Comparison of ENCODE assay signal across 8 mouse cellular contexts in the genomic region with DNA sequence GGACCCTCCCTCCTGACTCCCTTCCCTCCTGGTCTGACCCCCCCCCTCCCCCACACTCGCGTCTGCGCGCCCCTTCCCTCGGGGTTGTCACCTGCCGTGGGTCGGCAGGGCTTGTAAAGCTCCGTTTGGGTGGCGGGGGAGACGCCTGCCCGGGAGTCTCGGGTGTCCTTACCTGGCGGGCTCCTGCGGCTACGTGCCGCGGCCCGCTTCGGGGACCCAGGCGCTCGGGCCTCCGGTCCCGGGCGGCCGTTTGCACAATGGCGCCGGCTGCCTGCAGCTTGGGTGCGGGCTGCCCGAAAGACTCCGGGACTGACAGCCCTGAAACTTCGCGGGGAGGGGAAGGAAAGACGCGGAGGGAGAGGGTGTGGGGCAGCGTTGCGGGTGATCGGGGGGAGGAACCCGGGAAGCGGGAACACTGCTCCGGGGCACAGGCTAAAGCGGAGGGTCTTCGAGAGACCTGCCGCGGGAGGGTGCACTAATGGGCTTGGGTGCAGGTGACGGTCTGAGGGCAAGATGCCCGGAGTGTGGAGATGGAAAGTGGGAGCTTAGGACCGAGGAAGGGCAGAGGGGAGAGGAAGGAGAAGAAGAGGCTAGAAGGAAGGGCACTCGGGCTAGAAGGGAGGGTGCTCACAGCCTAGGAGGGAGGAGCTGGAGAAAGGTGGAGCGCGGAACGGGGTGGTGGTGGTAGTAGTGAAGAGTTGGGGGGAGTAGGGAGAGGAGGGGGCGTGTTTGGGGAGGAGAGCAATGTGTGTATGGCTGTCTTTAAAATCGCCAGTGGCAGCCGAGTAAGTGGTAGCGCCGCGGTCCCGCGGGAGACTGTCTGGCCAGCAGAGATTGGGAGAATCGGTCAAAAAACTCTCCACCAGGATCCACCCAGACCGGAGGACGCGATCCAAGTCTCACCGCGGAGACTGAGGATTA. TPM values are rescaled to one million over a fixed set of nuclear protein-coding genes. Genes with fewer than 3 reads are reported as not detected.
DNase-seq lines count a peak whose midpoint lies in the region; ATAC-seq and TF ChIP-seq lines count a peak whose summit lies in the region.

Gene Zfp467, minus strand, starts transcription at position 645 of the 921 bp plus-strand sequence.

- peak within 1 kb of the TSS; percentile 89 for H3K9ac ChIP-seq in heart, adult 2 months (ENCODE audit: low read depth, low read length)
- H3K9ac ChIP-seq in limb, embryonic 14.5 days (ENCODE audit: low read depth, low read length, severe bottlenecking): peak within 1 kb of the TSS; percentile 89
- peak within 1 kb of the TSS; percentile 79 for H3K9ac ChIP-seq in midbrain, embryonic 14.5 days (replicated peaks; ENCODE audit: low read length)
- peak within 1 kb of the TSS; percentile 93 for H3K9ac ChIP-seq in stomach, embryonic 15.5 days

- no peaks in the 10 kb centered on the region for H3K79me2 ChIP-seq in heart, adult 2 months (replicated peaks; ENCODE audit: control insufficient read depth, insufficient read depth, low read length)

- peak; percentile 67; the same call in 1 of the 2 replicates for TF ChIP-seq POLR2A in heart, adult 2 months (IDR thresholded peaks at IDR 0.05; ENCODE audit: insufficient read depth, low read depth, low read length)
- TF ChIP-seq POLR2A in kidney, adult 2 months (IDR thresholded peaks at IDR 0.05; ENCODE audit: low read depth, low read length): peak; percentile 80
- TF ChIP-seq POLR2A in limb, embryonic 14.5 days (IDR thresholded peaks at IDR 0.05; ENCODE audit: borderline replicate concordance, extremely low read depth, insufficient read depth, insufficient read length): peak; percentile 58; the same call in 1 of the 2 replicates

- no peak for TF ChIP-seq EP300 in heart, adult 2 months (IDR thresholded peaks at IDR 0.05; ENCODE audit: insufficient read depth, low read depth, low read length)

- H3K4me1 ChIP-seq in embryonic facial prominence, embryonic 10.5 days: peaks cover 55% of the 10 kb centered on the region
- H3K4me1 ChIP-seq in heart, adult 2 months (ENCODE audit: control insufficient read depth, insufficient read depth, low read length): peaks cover 7% of the 10 kb centered on the region
- peaks cover 16% of the 10 kb centered on the region; the same call in 1 of the 2 replicates for H3K4me1 ChIP-seq in kidney, adult 2 months (ENCODE audit: control insufficient read depth, insufficient read depth, low read length)
- peaks cover 28% of the 10 kb centered on the region for H3K4me1 ChIP-seq in limb, embryonic 14.5 days (ENCODE audit: control insufficient read depth, insufficient read depth, low read length)
- peaks cover 5% of the 10 kb centered on the region; the same call in 1 of the 2 replicates for H3K4me1 ChIP-seq in midbrain, embryonic 14.5 days (ENCODE audit: control insufficient read depth, insufficient read depth, low read length)
- H3K4me1 ChIP-seq in stomach, embryonic 15.5 days: peaks cover 17% of the 10 kb centered on the region

- under 1% methylated on average over 65 of the region's 65 CpGs for WGBS in embryonic facial prominence, embryonic 10.5 days
- WGBS in heart, adult 2 months: 1% methylated on average over 65 of the region's 65 CpGs
- WGBS in kidney, adult 2 months: 1% methylated on average over 65 of the region's 65 CpGs
- under 1% methylated on average over 60 of the region's 65 CpGs for WGBS in limb, embryonic 14.5 days
- WGBS in midbrain, embryonic 14.5 days: under 1% methylated on average over 65 of the region's 65 CpGs
- WGBS in stomach, embryonic 15.5 days: under 1% methylated on average over 65 of the region's 65 CpGs

- peak; percentile 64 for ATAC-seq in limb, embryonic 14.5 days (ENCODE audit: low FRiP score, low read depth)
- ATAC-seq in midbrain, embryonic 14.5 days (ENCODE audit: low FRiP score, low TSS enrichment): peak; percentile 36
- ATAC-seq in stomach, embryonic 15.5 days (ENCODE audit: insufficient read depth, low FRiP score, low read depth): peak; percentile 60; the same call in 1 of the 2 replicates

- no peak for TF ChIP-seq CTCF in heart, adult 2 months (IDR thresholded peaks at IDR 0.05)
- TF ChIP-seq CTCF in kidney, adult 2 months (conservative IDR thresholded peaks at IDR 0.05; ENCODE audit: insufficient read depth, insufficient read length, low read depth, low read length): no peak

- H3K4me3 ChIP-seq in embryonic facial prominence, embryonic 10.5 days: peak within 1 kb of the TSS; percentile 92
- H3K4me3 ChIP-seq in heart, adult 2 months: peak within 1 kb of the TSS; percentile 88
- peak within 1 kb of the TSS; percentile 77 for H3K4me3 ChIP-seq in kidney, adult 2 months (ENCODE audit: insufficient read depth, low read depth, low read length)
- H3K4me3 ChIP-seq in limb, embryonic 14.5 days (replicated peaks; ENCODE audit: low read length): peak within 1 kb of the TSS; percentile 89
- peak within 1 kb of the TSS; percentile 74 for H3K4me3 ChIP-seq in midbrain, embryonic 14.5 days (replicated peaks; ENCODE audit: low read depth, low read length)
- H3K4me3 ChIP-seq in stomach, embryonic 15.5 days (replicated peaks): peak within 1 kb of the TSS; percentile 85

- peaks cover 21% of the 10 kb centered on the region for H3K36me3 ChIP-seq in embryonic facial prominence, embryonic 10.5 days (replicated peaks)
- H3K36me3 ChIP-seq in heart, adult 2 months (ENCODE audit: control insufficient read depth, insufficient read depth, low read length): no peaks in the 10 kb centered on the region
- no peaks in the 10 kb centered on the region; the same call in 1 of the 2 replicates for H3K36me3 ChIP-seq in kidney, adult 2 months (ENCODE audit: control insufficient read depth, insufficient read depth, low read length)
- H3K36me3 ChIP-seq in limb, embryonic 14.5 days (ENCODE audit: control insufficient read depth, insufficient read depth, low read length): peaks cover 22% of the 10 kb centered on the region
- H3K36me3 ChIP-seq in midbrain, embryonic 14.5 days (ENCODE audit: control insufficient read depth, insufficient read depth, low read length): peaks cover 8% of the 10 kb centered on the region
- H3K36me3 ChIP-seq in stomach, embryonic 15.5 days: peaks cover 15% of the 10 kb centered on the region

- no peaks in the 10 kb centered on the region; the same call in 1 of the 2 replicates for H3K9me3 ChIP-seq in embryonic facial prominence, embryonic 10.5 days
- no peaks in the 10 kb centered on the region for H3K9me3 ChIP-seq in limb, embryonic 14.5 days (ENCODE audit: control insufficient read depth, low read length)
- H3K9me3 ChIP-seq in midbrain, embryonic 14.5 days (ENCODE audit: control insufficient read depth, low read length): no peaks in the 10 kb centered on the region
- H3K9me3 ChIP-seq in stomach, embryonic 15.5 days: no peaks in the 10 kb centered on the region

- peak; percentile 55 to 65 for DNase-seq in urinary bladder, adult 18-20 months (ENCODE audit: low spot score in 2 of 2)
- DNase-seq in urinary bladder, postnatal 10 days (ENCODE audit: low spot score): no peak
- peak; percentile 63 for DNase-seq in embryonic facial prominence, embryonic 10.5 days (ENCODE audit: low spot score)
- DNase-seq in heart, adult 2 months: peak; percentile 69 to 79
- DNase-seq in kidney, adult 2 months: peak; percentile 77
- peak; percentile 67 for DNase-seq in limb, embryonic 14.5 days (ENCODE audit: low spot score)
- DNase-seq in midbrain, embryonic 14.5 days: peak; percentile 66

- peak within 1 kb of the TSS; percentile 97 for H3K27ac ChIP-seq in embryonic facial prominence, embryonic 10.5 days (replicated peaks)
- peak within 1 kb of the TSS; percentile 89 for H3K27ac ChIP-seq in heart, adult 2 months
- peak within 1 kb of the TSS; percentile 100 for H3K27ac ChIP-seq in kidney, adult 2 months (ENCODE audit: insufficient read depth, low read depth, low read length)
- peak within 1 kb of the TSS; percentile 91 for H3K27ac ChIP-seq in limb, embryonic 14.5 days (replicated peaks; ENCODE audit: low read depth, low read length)
- H3K27ac ChIP-seq in midbrain, embryonic 14.5 days (replicated peaks; ENCODE audit: low read depth, low read length): peak within 1 kb of the TSS; percentile 90
- peak within 1 kb of the TSS; percentile 97 for H3K27ac ChIP-seq in stomach, embryonic 15.5 days

- peaks cover 11% of the 10 kb centered on the region for H3K27me3 ChIP-seq in embryonic facial prominence, embryonic 10.5 days (replicated peaks; ENCODE audit: low read depth, poor library complexity, severe bottlenecking)
- H3K27me3 ChIP-seq in heart, adult 2 months (ENCODE audit: control insufficient read depth, insufficient read depth, low read length): no peaks in the 10 kb centered on the region
- H3K27me3 ChIP-seq in kidney, adult 2 months (replicated peaks; ENCODE audit: control insufficient read depth, insufficient read depth, low read length): no peaks in the 10 kb centered on the region
- no peaks in the 10 kb centered on the region for H3K27me3 ChIP-seq in limb, embryonic 14.5 days (ENCODE audit: control insufficient read depth, insufficient read depth, low read length)
- H3K27me3 ChIP-seq in midbrain, embryonic 14.5 days (ENCODE audit: control insufficient read depth, insufficient read depth, low read length): no peaks in the 10 kb centered on the region
- H3K27me3 ChIP-seq in stomach, embryonic 15.5 days (replicated peaks): no peaks in the 10 kb centered on the region

- intact Hi-C loops in heart, adult 2 months (cut with DNase I): loop anchor here (2.0 to 5.0 kb wide), 3 partner anchors 49 to 107 kb away; partner anchors contain the start of gene Lrrc61

- peak within 1 kb of the TSS; percentile 74 for H3K4me2 ChIP-seq in limb, embryonic 14.5 days (replicated peaks; ENCODE audit: low read depth, low read length, severe bottlenecking)
- H3K4me2 ChIP-seq in midbrain, embryonic 14.5 days (ENCODE audit: low read length): peak within 1 kb of the TSS; percentile 92
- H3K4me2 ChIP-seq in stomach, embryonic 15.5 days: peak within 1 kb of the TSS; percentile 79

RNA-seq across cellular contexts. Expression of gene Zfp467, which starts in this region (rescaled TPM):
- polyA plus RNA-seq in embryonic facial prominence, embryonic 10.5 days (2016; fragmentation: Nextera tagmentation; extraction: Ambion mirVana): 12.8 and 16.8 TPM in 2 replicates
- total RNA-seq in heart, adult 2 months (2021): 10 to 100 TPM in 1 of 2 experiments, 1 to 10 TPM in 1; 9.7 to 11.8 TPM
- 11.0 and 13.0 TPM in 2 replicates for polyA plus RNA-seq in heart, adult 2 months (2012; rRNA removed)
- 67.0 and 80.0 TPM in 2 replicates for polyA plus RNA-seq in kidney, adult 2 months (2012; rRNA removed)
- 43.5 and 62.1 TPM in 2 replicates for polyA plus RNA-seq in limb, embryonic 14.5 days (2012; rRNA removed)
- 29.3 TPM in 2 replicates for polyA plus RNA-seq in limb, embryonic 14.5 days (2014; fragmentation: Nextera tagmentation; extraction: Ambion mirVana)
- polyA plus RNA-seq in midbrain, embryonic 14.5 days (2014; fragmentation: Nextera tagmentation; extraction: Ambion mirVana): 31.1 and 38.8 TPM in 2 replicates
- 25.3 and 26.2 TPM in 2 replicates for polyA plus RNA-seq in stomach, embryonic 15.5 days (2015; fragmentation: Nextera tagmentation; extraction: Ambion mirVana)
